Mouse (Mus musculus): ENCODE measurements around the gene Slco3a1.

The Slco3a1 gene

GRCm38 (mm10) chr7:74484024-74484385 lies 70.6 kb downstream of the Slco3a1 start:
- DNase-seq, result no peak

- no peak for DNase-seq
Observed at GRCm38 (mm10) chr7:74483294-74484023, 71.1 kb downstream of the Slco3a1 start.

GRCm38 (mm10) chr7:74471740-74472139 lies 82.8 kb downstream of the Slco3a1 start:
- no peak for DNase-seq

GRCm38 (mm10) chr7:74466886-74467285 lies 87.7 kb downstream of the Slco3a1 start:
- DNase-seq, result no peak

GRCm38 (mm10) chr7:74464638-74465037 lies 89.9 kb downstream of the Slco3a1 start:
- no peak for DNase-seq

- DNase-seq, result no peak
Observed at GRCm38 (mm10) chr7:74462451-74462850, 92.1 kb downstream of the Slco3a1 start.

- no peak for DNase-seq
Observed at GRCm38 (mm10) chr7:74461736-74462135, 92.8 kb downstream of the Slco3a1 start.

GRCm38 (mm10) chr7:74461146-74461545 lies 93.4 kb downstream of the Slco3a1 start:
- DNase-seq, result no peak

GRCm38 (mm10) chr7:74459812-74460211 lies 94.8 kb downstream of the Slco3a1 start:
- DNase-seq, result no peak

GRCm38 (mm10) chr7:74459277-74459676 lies 95.3 kb downstream of the Slco3a1 start:
- no peak for DNase-seq

GRCm38 (mm10) chr7:74458475-74459221 lies 95.9 kb downstream of the Slco3a1 start:
- no peak for DNase-seq

GRCm38 (mm10) chr7:74457347-74457975 lies 97.1 kb downstream of the Slco3a1 start:
- no peak for DNase-seq

- no peak for DNase-seq
Observed at GRCm38 (mm10) chr7:74456781-74457180, 97.8 kb downstream of the Slco3a1 start.

- DNase-seq, result no peak
Observed at GRCm38 (mm10) chr7:74451047-74451446, 103.5 kb downstream of the Slco3a1 start.

- no peak for DNase-seq
Observed at GRCm38 (mm10) chr7:74449802-74450201, 104.8 kb downstream of the Slco3a1 start.

GRCm38 (mm10) chr7:74447781-74448180 lies 106.8 kb downstream of the Slco3a1 start:
- DNase-seq, result no peak

- DNase-seq, result no peak
Observed at GRCm38 (mm10) chr7:74445148-74445547, 109.4 kb downstream of the Slco3a1 start.

- DNase-seq, result no peak
Observed at GRCm38 (mm10) chr7:74442380-74442779, 112.2 kb downstream of the Slco3a1 start.

- no peak for DNase-seq
Observed at GRCm38 (mm10) chr7:74437534-74437933, 117.0 kb downstream of the Slco3a1 start.

GRCm38 (mm10) chr7:74436642-74437041 lies 117.9 kb downstream of the Slco3a1 start:
- DNase-seq, result no peak

- DNase-seq, result no peak
Observed at GRCm38 (mm10) chr7:74432950-74433349, 121.6 kb downstream of the Slco3a1 start.

- DNase-seq, result no peak
Observed at GRCm38 (mm10) chr7:74429252-74429651, 125.3 kb downstream of the Slco3a1 start.

- DNase-seq, result no peak
Observed at GRCm38 (mm10) chr7:74427135-74427534, 127.4 kb downstream of the Slco3a1 start.

- DNase-seq, result no peak
Observed at GRCm38 (mm10) chr7:74425941-74426340, 128.6 kb downstream of the Slco3a1 start.
